Mouse (Mus musculus) adrenal gland, postnatal 4 days (tissue): Measurements from ENCODE around the gene Xcl1. TPM values are rescaled to one million over a fixed set of nuclear protein-coding genes. Genes with fewer than 3 reads are reported as not detected.

Experiments used
- DNase-seq, 2 experiments: peaks; one replicate each; pipeline ENCODE4 v3.0.0; 2021 to 2022; ENCODE audit warnings: low spot score in 2 of 2, mixed read lengths in 2 of 2
- total RNA-seq, 2 experiments: library from RNA; stranded (reverse); gene quantifications; 2 replicates each; pipeline ENCODE4 v1.2.3; 2021

The Xcl1 gene
- total RNA-seq, 2 experiments from 2014 or later = 1.1 TPM; not detected in 1

- DNase-seq = no peak
These were observed 30.3 kb downstream of the Xcl1 start for GRCm38 (mm10) chr1:164905047-164905446.

GRCm38 (mm10) chr1:164900696-164901095 lies 34.6 kb downstream of the Xcl1 start:
- DNase-seq = no peak

DNA sequence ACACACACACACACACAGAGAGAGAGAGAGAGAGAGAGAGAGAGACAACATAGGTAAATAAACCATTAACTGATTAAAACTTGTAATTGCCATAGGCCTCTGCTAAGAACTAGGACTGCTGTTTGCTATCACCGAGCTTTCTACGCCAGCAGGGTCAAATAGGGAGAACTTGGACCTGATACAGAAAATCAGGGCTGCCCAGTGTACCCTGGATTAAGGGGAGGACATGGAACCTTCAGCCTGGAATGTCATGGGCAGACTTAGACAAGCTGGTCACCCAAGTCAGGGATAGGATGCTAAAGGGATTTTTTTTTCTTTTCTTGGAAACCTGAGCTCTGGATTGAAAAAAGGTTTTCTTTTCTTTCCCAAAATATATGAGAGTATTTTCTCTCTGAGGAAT lies 35.1 kb downstream of the Xcl1 start:
- DNase-seq = no peak

- DNase-seq = no peak
These were observed 35.8 kb downstream of the Xcl1 start for GRCm38 (mm10) chr1:164899506-164899905.

- DNase-seq = peak; percentile 21 to 42
These were observed 36.4 kb downstream of the Xcl1 start for GRCm38 (mm10) chr1:164898846-164899351.

DNA sequence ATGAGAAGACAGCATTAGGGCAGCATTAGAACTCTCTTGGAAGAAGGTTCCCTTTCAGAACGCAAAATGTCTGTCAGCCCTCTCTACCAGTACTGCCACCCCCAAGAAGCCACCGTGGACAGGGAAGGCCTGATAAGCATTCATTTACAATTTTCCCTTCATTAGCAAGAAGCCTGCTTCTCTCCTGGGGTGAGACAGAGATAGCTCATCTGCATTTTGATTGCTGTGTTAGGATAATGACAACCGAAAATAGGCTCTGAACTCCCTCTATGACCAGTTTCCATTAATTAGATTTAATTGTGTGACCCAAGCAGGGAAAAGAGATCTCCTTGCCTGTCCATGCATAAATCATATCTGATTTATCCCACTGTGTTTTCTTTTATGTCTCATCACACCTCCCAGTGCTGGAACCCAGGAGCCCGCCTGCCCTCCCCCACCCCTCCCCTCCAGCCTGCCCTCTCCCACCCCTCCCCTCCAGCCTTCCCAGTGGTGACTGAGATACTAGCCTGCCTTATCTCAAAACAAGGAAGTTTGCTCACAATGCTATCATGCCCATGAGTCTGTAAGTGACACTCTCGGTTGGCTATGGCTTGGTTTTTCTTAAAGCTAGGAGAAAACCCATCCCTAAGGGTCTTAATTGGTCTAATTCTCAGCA lies 38.0 kb downstream of the Xcl1 start:
- DNase-seq = no peak

GRCm38 (mm10) chr1:164896211-164897145 lies 38.8 kb downstream of the Xcl1 start:
- DNase-seq = no peak

DNA sequence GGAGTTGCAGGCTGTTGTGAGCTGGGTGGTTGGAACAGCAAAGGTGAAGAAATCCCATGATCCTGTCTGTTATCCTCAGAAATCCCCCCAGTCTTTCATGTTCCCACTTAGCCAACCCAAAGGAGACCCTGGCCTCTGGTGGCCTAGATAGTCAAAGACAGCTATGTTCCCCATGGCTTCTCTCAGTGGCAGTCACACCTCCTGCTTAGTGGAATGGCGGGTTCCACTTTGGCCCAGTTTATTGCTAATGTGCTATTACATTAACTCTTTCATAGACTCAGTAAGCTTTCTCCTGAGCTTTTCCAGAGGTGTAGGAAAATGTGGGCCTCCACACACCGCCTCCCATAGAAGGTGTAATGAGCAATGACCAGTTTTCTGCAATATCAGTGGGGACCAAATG lies 39.5 kb downstream of the Xcl1 start:
- DNase-seq = no peak

GRCm38 (mm10) chr1:164890366-164890765 lies 45.0 kb downstream of the Xcl1 start:
- DNase-seq = no peak

- no peak for DNase-seq
These were observed 46.8 kb downstream of the Xcl1 start for GRCm38 (mm10) chr1:164888563-164888962.

DNA sequence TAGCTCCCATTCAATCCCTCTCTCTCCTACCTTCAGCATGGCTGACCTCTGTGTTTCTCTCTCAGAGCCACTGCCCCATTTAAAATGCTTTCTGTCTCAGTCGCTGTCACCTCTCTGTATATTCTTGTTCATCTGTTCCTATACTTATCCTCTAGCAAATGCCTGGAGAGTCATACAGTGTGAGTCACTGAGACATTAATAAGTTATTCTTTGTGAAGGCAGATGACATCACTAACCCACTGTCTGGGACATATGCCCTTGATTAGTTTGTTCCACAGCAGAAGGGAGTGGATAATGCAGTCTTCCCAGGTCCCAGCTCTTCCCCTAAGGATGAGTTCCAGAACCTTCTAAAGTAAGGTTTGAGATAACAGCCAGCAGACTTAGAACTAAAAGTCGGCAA lies 47.6 kb downstream of the Xcl1 start:
- DNase-seq = no peak

- DNase-seq = no peak
These were observed 53.4 kb downstream of the Xcl1 start for GRCm38 (mm10) chr1:164881891-164882290.

Other genes starting within 250 kb of the Xcl1 start
- gene Dpt, start 138.9 kb downstream of the Xcl1 start, total RNA-seq = 10 to 100 TPM; 50.0 to 55.6 TPM
- not detected for gene Tbx19, start 225.2 kb upstream of the Xcl1 start, total RNA-seq